Mouse (Mus musculus): ENCODE measurements around the gene Rnf150.
A peak's percentile ranks its signal among the peaks of the same experiment; 100 is the strongest.
"Not testable (repeated sequence)": the region's sequence is repeated elsewhere in the genome, so short reads cannot be mapped to it uniquely, and the experiment has no call there.

The Rnf150 gene

GRCm38 (mm10) chr8:83078701-83079533 lies 215.8 kb downstream of the Rnf150 start:
- DNase-seq (ENCODE audit: low spot score), result no peak

GRCm38 (mm10) chr8:83079534-83079844 lies 216.3 kb downstream of the Rnf150 start:
- no peak for DNase-seq (ENCODE audit: low spot score)

DNA sequence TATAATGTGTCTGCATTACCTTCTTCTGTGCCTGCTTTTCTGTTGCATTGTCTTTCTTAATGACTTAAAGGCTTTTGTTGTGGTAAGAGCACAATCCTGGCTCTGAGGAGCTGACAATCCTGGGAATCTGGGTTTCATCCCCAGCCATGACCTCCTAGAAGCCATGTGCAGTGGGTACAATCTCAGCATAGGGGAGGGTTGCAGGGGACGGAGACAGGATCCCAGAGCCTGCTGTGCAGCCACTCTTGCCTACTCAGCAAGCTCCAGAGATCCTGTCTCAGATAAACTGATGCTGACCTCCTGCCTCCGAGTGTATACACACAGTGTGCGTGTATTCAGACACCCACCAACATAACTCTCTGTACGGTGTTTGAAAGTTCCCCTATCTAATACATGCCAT lies 218.1 kb downstream of the Rnf150 start:
- no peak for DNase-seq (ENCODE audit: low spot score)

- not testable (repeated sequence) for DNase-seq (ENCODE audit: low spot score)
Measured at GRCm38 (mm10) chr8:83081806-83082205, 218.7 kb downstream of the Rnf150 start.

- no peak for DNase-seq (ENCODE audit: low spot score)
Measured at GRCm38 (mm10) chr8:83082251-83082650, 219.1 kb downstream of the Rnf150 start.

DNA sequence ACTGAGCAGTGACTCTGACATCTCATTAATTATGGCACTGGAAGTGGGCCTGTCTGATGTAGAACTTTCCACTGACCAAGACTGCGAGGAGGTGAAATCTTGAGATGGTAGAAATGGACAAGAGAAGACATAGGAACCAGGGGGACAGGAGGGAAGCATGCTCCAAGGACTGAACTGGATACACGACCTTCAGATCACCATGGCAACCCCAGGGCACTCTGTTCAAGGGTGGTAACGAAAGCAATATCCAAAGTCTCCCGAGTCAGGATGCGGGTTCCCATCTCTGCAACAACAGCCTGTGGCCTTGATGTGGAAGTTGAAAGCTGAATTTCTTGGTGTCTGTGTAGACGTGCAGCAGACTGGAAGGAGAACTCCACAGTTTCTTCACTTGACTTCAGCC lies 220.3 kb downstream of the Rnf150 start:
- no peak for DNase-seq (ENCODE audit: low spot score)

DNA sequence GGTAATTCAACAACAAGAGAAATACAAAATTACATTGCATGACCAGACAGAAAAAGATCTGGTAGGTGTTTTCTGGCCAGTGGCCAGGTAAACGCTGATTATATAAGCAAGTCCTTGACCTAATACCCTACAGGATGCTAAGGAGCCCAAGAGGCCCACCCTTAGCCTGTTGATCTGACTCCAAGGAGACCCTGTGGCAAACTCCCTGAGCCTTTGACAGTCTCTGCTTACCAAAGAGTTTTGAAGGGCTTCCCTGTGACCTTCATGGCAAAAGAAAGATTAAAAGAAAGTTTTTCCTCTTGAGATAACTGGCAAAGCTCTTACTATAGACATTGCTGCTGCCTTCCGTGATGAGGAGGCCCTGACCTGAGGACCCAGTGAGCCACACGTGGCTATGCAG lies 222.4 kb downstream of the Rnf150 start:
- no peak for DNase-seq (ENCODE audit: low spot score)

GRCm38 (mm10) chr8:83086625-83087024 lies 223.5 kb downstream of the Rnf150 start:
- no peak for DNase-seq (ENCODE audit: low spot score)

DNA sequence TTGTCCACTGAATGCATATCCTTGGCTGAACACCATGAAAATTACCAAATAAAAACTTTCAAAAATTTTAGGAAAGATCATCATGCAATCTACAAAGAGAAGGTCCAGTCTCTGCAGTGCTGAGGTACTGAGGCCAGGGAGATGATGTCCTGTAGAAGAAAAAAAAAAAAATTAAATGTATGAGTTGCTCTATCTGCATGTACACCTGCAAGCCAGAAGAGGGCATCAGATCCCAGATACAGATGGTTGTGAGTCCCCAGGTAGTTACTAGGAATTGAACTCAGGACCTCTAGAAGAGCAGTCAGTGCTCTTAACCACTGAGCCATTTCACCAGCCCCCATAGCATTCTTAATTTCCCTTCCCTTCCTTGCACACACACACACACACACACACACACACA lies 224.4 kb downstream of the Rnf150 start:
- DNase-seq (ENCODE audit: low spot score), result no peak

DNA sequence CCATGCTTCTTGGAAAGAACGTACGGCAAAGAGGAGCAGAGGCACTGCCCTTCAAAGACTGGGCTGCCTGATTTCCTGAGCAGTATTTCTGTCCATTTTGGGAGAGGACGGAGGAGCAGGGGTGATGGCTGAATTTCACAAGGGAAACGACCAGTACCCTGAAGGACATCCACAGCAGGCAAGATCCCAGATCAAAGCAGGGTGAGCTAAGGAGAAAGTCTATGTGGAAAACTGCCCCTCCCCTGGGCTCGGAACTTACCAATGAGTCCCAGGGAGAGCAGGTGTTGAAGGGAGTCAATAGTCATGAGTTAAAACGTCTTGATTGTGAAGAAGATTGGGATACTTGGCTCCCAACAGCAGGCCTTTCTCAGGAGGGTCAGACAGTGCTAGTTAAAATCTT lies 225.0 kb downstream of the Rnf150 start:
- DNase-seq (ENCODE audit: low spot score), result no peak

DNA sequence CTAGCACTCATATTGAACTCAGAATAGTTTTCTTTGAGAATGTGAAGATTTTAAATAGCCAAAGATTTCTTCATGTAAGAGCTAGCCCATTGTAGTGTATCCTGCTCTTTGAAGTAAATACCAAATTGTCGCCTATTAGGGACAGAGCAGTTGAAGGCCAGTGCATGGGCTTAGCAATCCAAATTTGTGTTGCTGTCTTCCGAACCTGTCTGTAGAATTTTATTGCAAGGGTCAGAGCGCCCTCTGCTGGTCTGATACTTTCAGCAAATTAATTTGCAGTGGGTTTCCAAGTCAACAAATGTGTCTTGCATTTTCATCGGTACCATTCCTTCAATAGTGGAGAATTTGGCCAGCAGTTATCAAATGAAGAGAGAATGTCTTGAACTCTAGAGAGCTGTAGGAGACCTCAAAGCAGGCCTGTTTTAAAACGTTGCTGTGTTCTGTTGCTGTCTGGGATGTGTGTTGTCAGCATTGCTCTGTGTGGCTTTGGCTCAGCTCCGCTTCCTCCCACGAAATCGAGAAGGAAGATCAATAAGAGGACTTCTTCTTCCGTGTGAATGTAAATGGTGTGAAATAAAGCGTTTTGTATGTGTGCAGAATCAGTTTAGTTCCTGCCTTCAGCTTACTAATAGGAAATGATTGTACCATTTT lies 226.3 kb downstream of the Rnf150 start:
- peak; percentile 54 for DNase-seq (ENCODE audit: low spot score)

GRCm38 (mm10) chr8:83090446-83090845 lies 227.3 kb downstream of the Rnf150 start:
- DNase-seq (ENCODE audit: low spot score), result no peak

DNA sequence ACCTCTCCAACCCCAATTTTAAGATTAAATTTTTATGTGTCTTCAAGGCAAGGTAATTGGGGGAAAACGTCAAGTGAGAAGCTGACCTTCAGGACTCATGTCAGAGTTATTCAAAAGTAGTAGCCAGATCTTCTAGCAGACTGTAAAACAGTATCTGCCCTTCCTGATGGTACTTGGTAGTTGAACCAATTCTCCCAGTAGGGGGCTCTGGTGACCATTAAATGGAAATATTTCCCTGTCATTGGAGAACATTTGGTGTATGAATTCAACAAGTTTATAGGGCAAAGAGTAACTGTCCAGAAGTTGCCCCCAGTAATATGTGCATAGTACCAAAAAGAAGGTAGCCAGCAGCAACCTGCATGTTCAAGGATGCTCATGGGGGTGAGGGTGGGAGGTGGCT lies 236.9 kb downstream of the Rnf150 start:
- no peak for DNase-seq (ENCODE audit: low spot score)

DNA sequence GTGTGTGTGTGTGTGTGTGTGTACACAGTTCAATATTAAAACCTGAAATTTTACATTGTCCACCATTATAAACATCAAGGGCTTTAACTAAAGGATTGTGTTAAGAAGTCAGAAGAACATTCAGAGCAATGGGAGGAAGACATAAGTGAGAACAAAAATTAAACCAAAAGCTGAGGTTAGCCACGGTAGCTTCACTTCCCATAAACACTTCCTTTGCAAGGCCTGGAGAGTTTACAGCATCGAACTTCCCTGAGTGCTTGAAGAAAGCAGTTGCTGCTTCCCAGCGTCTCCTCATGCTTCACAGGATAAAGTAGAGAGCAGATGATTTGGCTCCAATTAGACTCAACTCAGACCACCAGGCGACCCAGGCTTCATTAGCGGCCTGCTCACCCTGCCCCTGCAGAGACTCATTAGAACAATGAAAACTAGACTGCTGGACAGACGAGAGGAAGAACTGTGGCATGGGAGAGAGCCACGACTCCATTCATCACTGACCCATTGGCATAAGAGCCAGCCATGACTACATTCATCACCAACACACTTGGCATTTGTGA lies 239.9 kb downstream of the Rnf150 start:
- DNase-seq (ENCODE audit: low spot score), result no peak

DNA sequence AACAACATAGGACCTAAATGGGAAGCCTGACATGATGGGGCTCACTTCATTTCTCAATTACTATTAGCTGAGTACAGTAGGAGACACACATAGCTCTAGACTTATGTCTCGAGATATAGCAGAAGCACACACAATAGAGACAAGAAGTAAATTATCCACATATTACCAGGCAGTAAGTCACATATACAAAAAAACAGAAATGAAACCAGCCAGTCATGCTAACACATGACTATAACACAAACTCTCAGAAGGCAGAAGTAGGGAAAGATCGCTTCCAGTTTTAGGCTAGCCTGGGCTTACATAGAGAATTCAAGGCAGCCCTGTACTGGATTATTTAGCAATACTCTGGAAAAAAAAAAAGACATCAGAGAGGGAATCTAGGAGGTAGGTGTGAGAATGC lies 240.8 kb downstream of the Rnf150 start:
- DNase-seq (ENCODE audit: low spot score), result no peak

DNA sequence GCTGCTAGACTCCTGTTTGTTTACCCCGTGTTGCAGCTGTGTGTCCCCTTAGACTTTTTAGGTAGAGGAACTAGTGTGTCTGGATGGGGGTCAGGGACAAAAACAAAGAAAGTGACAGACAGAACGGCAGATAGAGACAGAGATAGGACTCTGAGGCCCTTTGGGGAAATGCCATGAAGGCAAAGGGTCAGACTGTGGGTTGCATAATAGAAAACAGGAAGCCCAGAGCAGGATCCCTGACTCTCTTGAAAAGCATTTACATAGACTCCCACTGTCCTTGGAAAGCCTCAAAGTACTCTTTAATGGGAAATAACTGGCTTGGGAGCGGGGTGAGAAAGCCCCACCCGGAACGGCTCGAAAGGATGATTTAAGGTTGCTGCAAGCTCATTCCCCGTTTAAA lies 246.6 kb downstream of the Rnf150 start:
- no peak for DNase-seq (ENCODE audit: low spot score)

DNA sequence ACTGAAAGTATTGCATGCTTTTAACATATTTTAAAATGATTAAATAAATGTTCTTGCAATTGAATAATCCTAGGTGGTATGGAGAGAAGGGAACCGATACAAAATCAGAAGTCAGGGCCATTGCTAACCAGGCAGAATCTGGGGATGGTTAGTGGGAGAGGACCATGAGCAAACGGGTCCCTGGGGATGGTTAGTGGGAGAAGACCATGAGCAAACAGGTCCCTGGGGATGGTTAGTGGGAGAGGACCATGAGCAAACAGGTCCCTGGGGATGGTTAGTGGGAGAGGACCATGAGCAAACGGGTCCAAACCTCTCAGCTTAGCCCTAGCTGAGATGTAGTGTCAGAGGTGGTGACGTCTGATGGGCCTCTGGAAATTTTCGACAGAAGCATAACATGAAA lies 247.0 kb downstream of the Rnf150 start:
- no peak for DNase-seq (ENCODE audit: low spot score)

DNA sequence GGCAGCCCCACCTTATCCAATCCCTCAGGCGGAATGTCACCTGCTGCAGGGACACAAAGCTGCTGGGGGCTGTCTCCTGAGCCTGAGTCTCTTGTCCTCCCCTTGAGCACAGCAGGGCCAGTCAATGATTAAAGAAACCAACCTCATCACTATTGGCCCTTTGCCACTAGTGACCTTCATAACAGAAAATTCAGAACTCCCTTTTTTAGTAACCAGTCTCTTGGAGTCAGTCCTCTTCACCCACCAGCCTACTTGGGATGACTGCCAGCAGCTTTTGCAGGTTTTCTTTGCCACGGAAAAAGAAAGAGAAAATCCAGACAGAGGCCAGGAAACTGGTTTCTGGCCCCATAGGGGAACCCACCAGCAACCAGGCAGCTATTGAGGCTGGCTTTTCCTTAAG lies 271.9 kb downstream of the Rnf150 start:
- DNase-seq (ENCODE audit: low spot score), result no peak

DNA sequence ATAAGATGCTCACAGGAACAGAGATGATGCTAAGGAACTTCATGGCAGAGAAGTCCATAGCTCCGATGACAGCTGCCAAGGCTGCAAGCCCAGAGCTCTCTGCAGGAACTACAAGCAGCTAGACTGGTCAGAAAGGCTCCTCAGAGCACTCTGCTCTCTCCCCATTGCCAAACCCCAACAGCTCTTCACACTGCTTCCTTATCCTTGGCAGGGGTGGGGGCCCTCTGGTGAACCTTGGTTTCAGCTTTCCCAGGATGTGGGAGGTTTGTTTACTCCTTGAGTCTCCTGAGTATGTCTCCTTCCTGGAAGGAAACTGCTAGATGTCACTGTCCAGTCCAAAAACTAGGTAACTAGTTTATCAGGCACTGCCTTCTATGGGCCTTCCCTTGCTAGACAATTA lies 276.9 kb downstream of the Rnf150 start:
- no peak for DNase-seq (ENCODE audit: low spot score)

GRCm38 (mm10) chr8:83140701-83141111 lies 277.6 kb downstream of the Rnf150 start:
- no peak for DNase-seq (ENCODE audit: low spot score)

All from c-Kit-positive CD71-positive TER-119-positive erythroid progenitor cells, embryonic 14.5 days (primary cell).